Mouse (Mus musculus) right cerebral cortex, postnatal 36 days (tissue): ENCODE results near the gene Ngdn.
"Not testable (repeated sequence)": the region's sequence is repeated elsewhere in the genome, so short reads cannot be mapped to it uniquely, and the experiment has no call there.

Experiments used
- DNase-seq, 2 experiments: peaks; one replicate each; pipeline ENCODE4 v3.0.0; 2022; ENCODE audit warnings: low spot score in 2 of 2, mixed read lengths in 1 of 2

Ngdn gene

GRCm38 (mm10) chr14:55014991-55015766, at the start of gene Ngdn:
TSS of gene Ngdn (plus strand) at chr14:55015454.
- peak; percentile 98 to 99 for DNase-seq

- DNase-seq, result no peak
Observed at GRCm38 (mm10) chr14:54965631-54966030, 49.6 kb upstream of the Ngdn start.

GRCm38 (mm10) chr14:54966320-54966977, 48.8 kb upstream of the Ngdn start, which contains the start of gene Myh6:
TSS of gene Myh6 (minus strand) at chr14:54966927.
- DNase-seq, result no peak

DNA sequence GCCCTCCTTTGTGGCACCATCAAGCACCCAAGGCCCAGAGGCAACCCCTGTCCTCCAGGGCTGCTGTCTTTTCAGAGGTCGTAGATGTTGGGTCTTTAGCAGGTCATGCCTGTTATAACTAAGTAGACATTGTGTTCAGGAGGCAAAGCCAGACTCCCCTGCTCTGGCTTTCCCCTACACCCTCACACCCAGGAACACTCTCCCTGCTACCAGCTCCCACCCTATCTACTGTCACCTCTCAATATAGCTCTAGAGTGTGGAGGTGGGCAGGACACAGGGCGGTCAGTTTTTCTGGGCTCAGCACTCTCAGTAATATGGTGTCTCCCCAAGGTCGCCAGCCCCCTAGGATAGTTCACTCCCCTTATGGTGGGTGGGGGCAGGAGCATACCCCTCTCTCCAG, 47.4 kb upstream of the Ngdn start:
- DNase-seq, result no peak

DNA sequence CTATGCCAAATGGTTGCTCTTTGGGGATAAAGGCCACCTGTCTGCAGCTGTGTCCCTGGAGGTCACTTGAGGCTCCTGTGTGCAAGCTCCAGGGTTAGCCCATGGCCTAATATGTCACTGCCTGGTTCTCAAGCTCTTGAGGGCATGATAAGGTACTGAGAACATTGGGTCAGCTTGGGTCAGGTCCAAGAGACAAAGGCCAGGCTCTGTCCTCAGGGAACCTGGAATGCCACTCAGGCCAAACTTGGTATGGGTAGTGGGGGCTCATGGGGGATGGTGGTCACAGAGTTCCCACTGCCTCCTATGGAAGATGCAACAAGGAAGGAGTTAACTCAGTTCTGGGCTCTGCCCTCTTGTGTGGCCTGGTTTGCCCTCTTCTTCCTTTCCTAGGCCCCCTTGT, 46.9 kb upstream of the Ngdn start:
- DNase-seq, result no peak

GRCm38 (mm10) chr14:54972786-54973185, 42.5 kb upstream of the Ngdn start:
- DNase-seq, result not testable (repeated sequence)

- peak; percentile 22 to 25 for DNase-seq
Observed at GRCm38 (mm10) chr14:54974068-54974791, 41.0 kb upstream of the Ngdn start.

DNA sequence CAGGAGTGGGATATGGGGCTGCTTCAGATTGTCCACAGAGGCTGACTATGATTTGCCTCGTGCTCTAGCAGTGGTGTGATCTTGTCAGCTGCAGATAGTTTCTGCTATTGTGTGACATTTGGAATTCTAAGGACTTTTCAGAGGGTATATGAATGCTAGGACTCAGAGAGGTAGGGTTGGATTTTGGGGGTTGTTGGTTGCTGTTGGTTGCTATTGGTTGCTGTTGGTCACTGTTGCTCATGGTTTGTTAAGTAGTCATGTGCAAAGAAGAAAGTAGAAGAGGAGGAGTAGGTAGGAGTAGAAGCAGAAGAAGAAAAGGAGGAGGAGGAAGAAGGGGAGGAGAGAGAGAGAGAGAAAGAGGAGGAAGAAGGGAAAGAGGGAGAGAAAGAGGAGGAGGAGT, 38.6 kb upstream of the Ngdn start, which contains the start of gene Gm17428:
Gene Gm17428, plus strand, starts transcription at position 301 of the 400 bp plus-strand sequence.
- DNase-seq, result no peak

GRCm38 (mm10) chr14:54978664-54979063, 36.6 kb upstream of the Ngdn start:
- DNase-seq, result no peak

DNA sequence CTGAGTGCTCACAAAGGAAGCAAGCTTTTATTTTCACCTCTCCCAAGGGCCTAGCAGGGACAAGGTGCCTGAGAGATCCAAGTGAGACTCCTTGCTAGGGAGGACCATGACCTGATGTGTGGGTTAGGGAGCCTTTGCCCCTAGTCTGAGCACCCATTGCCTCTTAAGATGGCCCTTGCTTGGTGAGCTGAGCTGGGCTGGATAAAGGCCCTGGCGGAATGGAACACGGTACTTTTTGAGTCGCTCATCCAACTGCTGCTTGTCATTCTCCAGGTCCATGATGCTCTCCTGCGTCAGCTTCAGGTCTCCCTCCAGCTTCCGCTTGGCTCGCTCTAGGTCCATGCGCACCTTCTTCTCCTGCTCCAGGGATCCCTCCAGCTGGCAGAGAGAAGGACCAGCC, 33.3 kb upstream of the Ngdn start:
- no peak for DNase-seq

GRCm38 (mm10) chr14:54988350-54988874, 26.8 kb upstream of the Ngdn start:
- not testable (repeated sequence) for DNase-seq

- DNase-seq, result no peak
Observed at GRCm38 (mm10) chr14:54988882-54989281, 26.4 kb upstream of the Ngdn start.

DNA sequence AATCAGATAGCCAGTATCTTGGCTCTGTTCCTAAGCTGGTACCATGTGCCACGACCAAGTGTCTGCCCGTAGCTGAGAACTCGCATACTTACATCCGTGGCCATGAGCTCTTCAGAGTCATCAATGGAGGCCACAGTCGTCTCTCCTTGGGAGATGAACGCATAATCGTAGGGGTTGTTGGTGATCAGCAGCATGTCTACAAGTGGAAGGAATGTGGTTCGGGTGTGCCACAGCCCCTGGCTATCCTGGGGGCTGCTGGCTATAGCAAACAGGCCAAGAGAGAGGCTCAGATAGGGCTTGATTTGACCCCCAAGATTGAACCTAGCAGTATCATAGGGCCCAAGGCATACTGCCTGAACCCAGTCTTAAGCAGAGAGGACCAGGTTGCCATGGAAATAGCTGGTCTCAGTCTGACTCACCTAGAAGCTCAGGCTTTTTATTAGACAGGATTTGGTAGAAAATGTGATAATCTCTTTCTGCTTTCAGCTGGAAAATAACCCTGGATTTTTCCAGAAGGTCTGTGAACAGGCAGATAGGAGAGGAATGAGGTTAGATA, 25.3 kb upstream of the Ngdn start:
- DNase-seq, result no peak

DNA sequence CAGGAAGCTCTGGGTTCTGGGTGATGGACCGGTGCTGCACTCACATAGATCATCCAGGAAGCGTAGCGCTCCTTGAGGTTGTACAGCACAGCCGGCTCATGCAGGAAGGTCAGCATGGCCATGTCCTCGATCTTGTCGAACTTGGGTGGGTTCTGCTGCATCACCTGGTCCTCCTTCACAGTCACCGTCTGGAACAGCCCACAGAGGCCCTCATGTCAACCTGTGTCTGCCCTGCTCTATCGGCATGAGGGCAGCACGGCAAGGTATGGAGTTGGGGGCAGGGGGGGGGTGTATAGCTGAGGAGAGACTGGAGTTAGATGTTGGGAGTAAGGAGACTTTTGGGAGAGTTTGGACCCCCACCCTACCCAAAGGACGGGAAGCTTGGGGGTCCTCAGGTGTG, 23.1 kb upstream of the Ngdn start:
- no peak for DNase-seq

GRCm38 (mm10) chr14:54993636-54994035, 21.6 kb upstream of the Ngdn start:
- DNase-seq, result no peak

GRCm38 (mm10) chr14:54994136-54994868, 21.0 kb upstream of the Ngdn start, which contains the start of gene Myh7:
TSS of gene Myh7 (minus strand) at chr14:54994626.
- DNase-seq, result peak in 1 of 2 experiments; percentile 16

DNA sequence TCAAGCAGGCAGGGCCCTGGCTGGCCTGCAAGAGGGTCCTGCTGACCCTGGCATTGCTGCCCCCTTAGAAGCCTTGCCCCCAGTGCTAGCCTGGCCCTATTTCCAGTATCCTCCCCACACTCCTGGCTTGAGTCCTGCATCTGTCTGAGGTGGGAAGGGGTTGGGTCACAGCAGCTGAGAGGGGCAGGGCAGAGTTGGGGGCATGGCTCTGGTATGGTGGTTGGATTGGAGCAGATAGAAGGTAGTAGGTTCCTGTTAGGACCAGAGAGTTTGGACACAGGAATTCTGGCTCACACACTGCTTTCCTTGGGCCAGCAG, 20.4 kb upstream of the Ngdn start:
- no peak for DNase-seq

DNA sequence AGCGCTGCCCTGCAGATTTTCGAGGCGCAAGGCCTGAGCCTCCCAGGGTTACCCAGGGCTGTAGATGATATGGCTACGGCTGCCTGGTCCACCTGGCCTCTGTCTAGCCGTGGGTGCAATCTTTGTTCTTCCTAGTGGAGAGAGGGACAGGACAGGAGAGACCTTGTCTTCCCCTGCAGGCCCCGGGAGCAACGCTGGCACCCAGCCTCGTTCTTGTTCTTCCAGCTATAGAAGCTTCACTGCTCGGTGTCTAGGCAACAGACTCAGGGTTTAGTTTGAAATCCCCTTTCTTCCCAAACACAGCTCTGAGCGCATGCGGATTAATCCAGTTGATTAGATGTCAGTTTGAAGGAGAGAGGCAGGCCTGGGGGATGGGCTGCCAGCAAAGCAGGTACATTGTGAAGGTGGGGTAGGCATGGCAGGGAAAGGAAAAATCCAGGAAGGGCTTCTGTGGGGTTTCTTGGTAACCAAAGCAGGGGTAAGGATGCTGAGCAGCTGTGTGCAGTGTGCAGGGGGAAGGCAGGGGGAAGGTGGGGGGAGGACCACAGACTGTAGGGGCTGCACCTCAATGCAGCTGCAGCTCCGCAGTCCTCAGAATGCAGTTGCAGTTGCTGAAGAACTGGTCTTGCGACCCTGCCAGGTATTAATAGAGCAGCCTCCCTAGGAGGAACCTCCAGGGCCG, 19.7 kb upstream of the Ngdn start:
- peak; percentile 15 to 26 for DNase-seq

DNA sequence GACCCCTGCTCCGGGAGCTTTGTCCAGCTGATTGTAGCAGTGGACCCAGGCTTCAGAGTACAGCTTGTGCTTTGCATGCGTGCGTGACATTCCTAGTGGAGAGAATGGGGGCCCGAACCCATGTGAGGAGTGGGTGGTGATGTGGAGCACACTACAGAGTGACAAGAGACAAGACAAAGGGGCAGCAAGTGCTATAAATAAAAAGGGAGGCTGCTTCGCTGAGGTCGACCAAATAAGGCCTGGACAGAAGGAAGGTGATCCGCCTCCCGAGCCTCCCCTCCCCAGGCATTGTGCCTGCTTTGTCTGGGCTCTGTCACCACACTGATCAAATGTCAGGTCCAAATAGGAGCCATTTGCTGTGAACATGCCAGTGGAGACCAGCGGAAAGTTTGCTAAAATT, 18.5 kb upstream of the Ngdn start:
- DNase-seq, result no peak

DNA sequence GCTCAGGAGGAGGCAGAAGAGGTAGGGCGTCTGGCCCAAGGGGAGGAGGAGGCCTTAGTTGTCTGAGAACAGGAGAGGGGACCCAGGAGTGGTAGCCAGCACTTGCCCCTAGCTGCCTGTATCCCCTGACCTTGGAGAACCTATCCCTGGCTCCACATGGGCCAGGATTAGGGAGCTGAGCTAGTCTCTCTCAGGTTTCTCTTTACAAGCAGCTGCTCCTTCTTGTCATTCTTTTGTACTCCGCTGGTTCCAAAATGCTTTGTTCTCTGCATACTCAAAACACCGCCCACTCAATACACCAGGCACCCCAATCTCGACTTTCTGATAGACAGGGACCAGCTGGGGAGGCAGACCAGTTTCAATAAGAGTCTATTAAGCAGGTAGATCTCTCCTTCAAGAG, 18.0 kb upstream of the Ngdn start:
- DNase-seq, result no peak

DNA sequence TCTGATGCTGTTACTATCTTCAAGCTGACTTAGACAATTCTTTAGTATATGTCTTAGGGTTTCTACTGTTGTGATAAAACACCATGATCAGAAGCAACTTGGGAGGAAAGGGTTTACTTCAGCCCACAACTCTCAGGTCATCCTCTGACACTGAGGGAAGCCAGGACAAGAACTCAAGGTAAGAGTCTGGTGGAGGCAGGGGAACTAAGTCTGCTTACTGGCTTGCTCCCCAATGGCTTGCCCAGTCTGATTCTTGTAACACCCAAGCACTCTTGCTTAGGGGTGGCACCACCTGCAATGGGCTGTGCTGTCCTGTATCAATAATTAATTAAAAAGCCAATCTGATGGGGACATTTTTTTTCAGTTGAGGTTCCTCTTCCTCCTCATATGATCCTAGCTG, 16.6 kb upstream of the Ngdn start:
- DNase-seq, result no peak
